Mouse (Mus musculus): ENCODE results near the gene Vegfd. TPM values are rescaled to one million over a fixed set of nuclear protein-coding genes. Genes with fewer than 3 reads are reported as not detected.

Gene Vegfd
- polyA plus RNA-seq, 1 experiment from 2014 or later = 10.9 TPM

- Histone ChIP-seq H3K27me3 (ENCODE audit: insufficient read depth, low read length) (no peaks in the 10 kb centered on the region), H3K4me3 (replicated peaks; ENCODE audit: low read depth, low read length) (no peak overlapping the region), H3K27ac (no peak overlapping the region), H3K9ac (ENCODE audit: low read depth, low read length) (no peak overlapping the region), H3K9me3 (replicated peaks; ENCODE audit: low read length) (no peaks in the 10 kb centered on the region), H3K36me3 (ENCODE audit: insufficient read depth, low read length) (no peaks in the 10 kb centered on the region), H3K4me2 (ENCODE audit: low read length) (no peak overlapping the region), H3K4me1 (replicated peaks; ENCODE audit: insufficient read depth, low read length) (no peaks in the 10 kb centered on the region)
- no peak for TF ChIP-seq CTCF (IDR thresholded peaks at IDR 0.05; ENCODE audit: low read depth)
- no peak for ATAC-seq (replicated peaks; ENCODE audit: low FRiP score, low read depth)
- DNase-seq (ENCODE audit: low spot score) = no peak
These were observed 44.8 kb downstream of the Vegfd start for GRCm38 (mm10) chrX:164418008-164418407.

DNA sequence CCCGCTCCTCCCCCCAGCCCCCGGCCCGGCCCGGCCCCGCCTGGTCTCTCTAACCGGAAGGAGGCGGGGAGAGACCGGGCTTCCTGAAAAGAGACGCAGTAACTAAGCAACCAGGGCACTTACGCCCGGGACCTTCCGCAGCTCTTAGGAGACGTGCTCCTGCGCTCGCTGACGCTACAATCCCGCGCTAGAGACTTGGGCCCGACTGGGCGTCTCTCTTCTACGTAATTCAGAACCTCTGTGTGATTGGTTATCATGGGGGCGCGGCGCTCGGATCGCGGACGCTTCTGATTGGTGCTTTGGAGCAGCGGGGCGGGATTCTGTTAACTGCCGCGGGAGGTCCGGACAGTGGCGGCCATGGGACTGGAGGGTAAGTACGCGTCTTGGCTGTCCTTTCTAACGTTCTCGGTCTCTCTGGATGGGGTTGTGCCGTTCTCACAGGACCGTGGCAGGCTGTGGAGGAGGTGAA, 46.3 kb downstream of the Vegfd start, which contains the start of gene Piga:
TSS of gene Piga (plus strand) at position 317 of the 469 bp plus-strand sequence.
- H3K9ac ChIP-seq (ENCODE audit: low read depth, low read length) = peak within 1 kb of the TSS; percentile 65
- H3K27ac ChIP-seq = peak within 1 kb of the TSS; percentile 77
- WGBS = 34% methylated on average over 37 of the region's 40 CpGs
- peak; percentile 97 for DNase-seq (ENCODE audit: low spot score)
- no peaks in the 10 kb centered on the region for H3K27me3 ChIP-seq (ENCODE audit: insufficient read depth, low read length)
- H3K9me3 ChIP-seq (replicated peaks; ENCODE audit: low read length) = no peaks in the 10 kb centered on the region
- H3K36me3 ChIP-seq (ENCODE audit: insufficient read depth, low read length) = no peaks in the 10 kb centered on the region
- H3K4me3 ChIP-seq (replicated peaks; ENCODE audit: low read depth, low read length) = peak within 1 kb of the TSS; percentile 50
- no peaks in the 10 kb centered on the region for H3K4me1 ChIP-seq (replicated peaks; ENCODE audit: insufficient read depth, low read length)
- no peak for TF ChIP-seq CTCF (IDR thresholded peaks at IDR 0.05; ENCODE audit: low read depth)
- ATAC-seq (replicated peaks; ENCODE audit: low FRiP score, low read depth) = peak; percentile 99
- H3K4me2 ChIP-seq (ENCODE audit: low read length) = peak within 1 kb of the TSS; percentile 56

- Histone ChIP-seq H3K27ac (peak overlapping the region; percentile 77), H3K9ac (ENCODE audit: low read depth, low read length) (peak overlapping the region; percentile 65), H3K36me3 (ENCODE audit: insufficient read depth, low read length) (no peaks in the 10 kb centered on the region), H3K4me2 (ENCODE audit: low read length) (peak overlapping the region; percentile 56), H3K27me3 (ENCODE audit: insufficient read depth, low read length) (no peaks in the 10 kb centered on the region), H3K9me3 (replicated peaks; ENCODE audit: low read length) (no peaks in the 10 kb centered on the region), H3K4me1 (replicated peaks; ENCODE audit: insufficient read depth, low read length) (no peaks in the 10 kb centered on the region), H3K4me3 (replicated peaks; ENCODE audit: low read depth, low read length) (peak overlapping the region; percentile 50)
- WGBS = 33% methylated on average over 13 of the region's 13 CpGs
- ATAC-seq (replicated peaks; ENCODE audit: low FRiP score, low read depth) = 0 out of 2 replicates have a peak, but pooled peaks have one; percentile 3
- TF ChIP-seq CTCF (IDR thresholded peaks at IDR 0.05; ENCODE audit: low read depth) = no peak
- DNase-seq (ENCODE audit: low spot score) = no peak
These were observed 46.8 kb downstream of the Vegfd start for GRCm38 (mm10) chrX:164419955-164420354.

DNA sequence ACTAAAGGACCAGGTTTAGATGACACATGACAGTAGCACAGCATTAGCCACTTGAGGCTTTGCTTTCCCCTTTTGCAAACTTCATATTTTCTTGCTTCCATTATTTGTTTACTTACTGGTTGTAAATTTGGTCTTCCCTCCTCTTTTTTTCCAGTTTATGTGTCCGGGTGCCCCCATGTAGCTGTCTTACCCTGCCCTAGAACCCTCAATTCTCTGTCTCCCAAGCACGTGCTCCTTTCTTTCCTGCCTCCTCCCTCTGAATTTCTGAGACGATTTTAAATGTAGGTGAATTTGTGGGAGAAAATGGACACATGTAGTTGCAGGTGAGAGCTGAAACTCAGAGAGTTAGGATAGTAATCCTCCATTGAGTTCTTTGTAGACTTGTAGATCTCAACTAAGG, 47.3 kb downstream of the Vegfd start:
- Histone ChIP-seq H3K9me3 (replicated peaks; ENCODE audit: low read length) (no peaks in the 10 kb centered on the region), H3K4me3 (replicated peaks; ENCODE audit: low read depth, low read length) (peak overlapping the region; percentile 50), H3K36me3 (ENCODE audit: insufficient read depth, low read length) (no peaks in the 10 kb centered on the region), H3K27ac (no peak overlapping the region), H3K4me2 (ENCODE audit: low read length) (peak overlapping the region; percentile 56), H3K27me3 (ENCODE audit: insufficient read depth, low read length) (no peaks in the 10 kb centered on the region), H3K4me1 (replicated peaks; ENCODE audit: insufficient read depth, low read length) (no peaks in the 10 kb centered on the region), H3K9ac (ENCODE audit: low read depth, low read length) (peak overlapping the region; percentile 65)
- WGBS = 50% methylated on average over 3 of the region's 3 CpGs
- ATAC-seq (replicated peaks; ENCODE audit: low FRiP score, low read depth) = no peak
- no peak for DNase-seq (ENCODE audit: low spot score)
- TF ChIP-seq CTCF (IDR thresholded peaks at IDR 0.05; ENCODE audit: low read depth) = no peak

GRCm38 (mm10) chrX:164424821-164425220, 51.6 kb downstream of the Vegfd start:
- 78% methylated on average over 1 of the region's 1 CpGs for WGBS

DNA sequence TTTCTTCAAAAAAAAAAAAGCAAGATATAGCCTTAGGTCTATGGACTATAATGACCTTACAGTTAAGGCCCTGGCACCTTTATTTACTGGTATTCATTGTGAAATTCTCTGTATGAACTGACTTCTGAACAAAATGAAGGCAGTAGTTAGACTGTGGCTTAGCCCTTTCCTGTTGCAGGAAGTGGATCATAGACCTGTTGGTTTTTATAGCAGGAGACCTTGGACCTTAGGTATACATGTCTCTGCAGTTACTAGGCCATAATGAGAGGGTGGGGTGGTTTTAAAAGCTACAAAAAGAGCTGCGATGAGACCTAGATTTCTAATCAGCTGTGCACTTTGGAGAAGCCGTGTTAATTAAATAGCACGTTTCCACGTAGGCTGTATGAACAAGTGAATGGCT, 54.1 kb downstream of the Vegfd start:
- DNase-seq (ENCODE audit: low spot score) (no peak), ATAC-seq (replicated peaks; ENCODE audit: low FRiP score, low read depth) (no peak)
- Histone ChIP-seq H3K36me3 (ENCODE audit: insufficient read depth, low read length) (no peaks in the 10 kb centered on the region), H3K27ac (no peak overlapping the region), H3K27me3 (ENCODE audit: insufficient read depth, low read length) (no peaks in the 10 kb centered on the region), H3K4me1 (replicated peaks; ENCODE audit: insufficient read depth, low read length) (no peaks in the 10 kb centered on the region), H3K9ac (ENCODE audit: low read depth, low read length) (no peak overlapping the region), H3K4me3 (replicated peaks; ENCODE audit: low read depth, low read length) (no peak overlapping the region), H3K4me2 (ENCODE audit: low read length) (no peak overlapping the region), H3K9me3 (replicated peaks; ENCODE audit: low read length) (no peaks in the 10 kb centered on the region)
- TF ChIP-seq CTCF (IDR thresholded peaks at IDR 0.05; ENCODE audit: low read depth) = no peak
- 89% methylated on average over 4 of the region's 4 CpGs for WGBS

More at GRCm38 (mm10) chrX:164424821-164425220, 51.6 kb downstream of the Vegfd start:
- H3K9ac ChIP-seq (ENCODE audit: low read depth, low read length) = no peak overlapping the region
- no peaks in the 10 kb centered on the region for H3K9me3 ChIP-seq (replicated peaks; ENCODE audit: low read length)
- H3K4me3 ChIP-seq (replicated peaks; ENCODE audit: low read depth, low read length) = no peak overlapping the region
- H3K27me3 ChIP-seq (ENCODE audit: insufficient read depth, low read length) = no peaks in the 10 kb centered on the region
- no peak overlapping the region for H3K27ac ChIP-seq
- DNase-seq (ENCODE audit: low spot score) (no peak), ATAC-seq (replicated peaks; ENCODE audit: low FRiP score, low read depth) (no peak)
- no peaks in the 10 kb centered on the region for H3K4me1 ChIP-seq (replicated peaks; ENCODE audit: insufficient read depth, low read length)
- no peak overlapping the region for H3K4me2 ChIP-seq (ENCODE audit: low read length)
- no peak for TF ChIP-seq CTCF (IDR thresholded peaks at IDR 0.05; ENCODE audit: low read depth)
- H3K36me3 ChIP-seq (ENCODE audit: insufficient read depth, low read length) = no peaks in the 10 kb centered on the region

DNA sequence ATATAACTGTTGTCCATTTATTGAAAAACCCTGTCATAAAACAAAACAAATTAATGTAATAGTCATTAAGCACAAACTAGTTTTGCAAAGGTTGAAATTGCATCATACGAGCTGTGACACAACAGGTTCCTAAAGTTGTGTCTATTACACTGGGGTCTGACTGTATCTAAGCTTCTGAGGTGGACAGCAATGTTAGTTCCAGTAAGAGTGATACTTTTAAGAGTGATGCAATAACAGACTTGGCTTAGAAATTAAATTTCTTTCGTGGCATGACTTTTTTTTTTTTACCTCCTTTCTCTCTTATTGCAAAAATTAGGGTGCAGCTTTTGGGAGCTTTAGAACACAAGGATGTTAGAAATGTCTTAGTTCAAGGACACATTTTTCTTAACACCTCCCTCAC, 55.0 kb downstream of the Vegfd start:
- Histone ChIP-seq H3K27ac (no peak overlapping the region), H3K9ac (ENCODE audit: low read depth, low read length) (no peak overlapping the region), H3K4me2 (ENCODE audit: low read length) (no peak overlapping the region), H3K36me3 (ENCODE audit: insufficient read depth, low read length) (no peaks in the 10 kb centered on the region), H3K4me3 (replicated peaks; ENCODE audit: low read depth, low read length) (no peak overlapping the region), H3K4me1 (replicated peaks; ENCODE audit: insufficient read depth, low read length) (no peaks in the 10 kb centered on the region), H3K27me3 (ENCODE audit: insufficient read depth, low read length) (no peaks in the 10 kb centered on the region), H3K9me3 (replicated peaks; ENCODE audit: low read length) (no peaks in the 10 kb centered on the region)
- DNase-seq (ENCODE audit: low spot score) (no peak), ATAC-seq (replicated peaks; ENCODE audit: low FRiP score, low read depth) (no peak)
- no peak for TF ChIP-seq CTCF (IDR thresholded peaks at IDR 0.05; ENCODE audit: low read depth)
- WGBS = 80% methylated on average over 2 of the region's 2 CpGs
